In genomic region chr7:100227158-100227875, GRCm38 (mm10) we compare ENCODE assay signal across 8 mouse cellular contexts. TPM values are rescaled to one million over a fixed set of nuclear protein-coding genes. Genes with fewer than 3 reads are reported as not detected.
DNase-seq lines count a peak whose midpoint lies in the region; ATAC-seq and TF ChIP-seq lines count a peak whose summit lies in the region.

Gene Pgm2l1, plus strand, starts transcription at chr7:100227394.

- peak within 1 kb of the TSS; percentile 96 for H3K27ac ChIP-seq in gastrocnemius, adult 2 months
- H3K27ac ChIP-seq in hindbrain, postnatal 0 days: peak within 1 kb of the TSS; percentile 90
- peak within 1 kb of the TSS; percentile 97 for H3K27ac ChIP-seq in left cerebral cortex, adult 2 months

- peak within 1 kb of the TSS; percentile 87 for H3K9ac ChIP-seq in hindbrain, postnatal 0 days (replicated peaks; ENCODE audit: low read length)

- peak within 1 kb of the TSS; percentile 90 for H3K4me2 ChIP-seq in hindbrain, postnatal 0 days (ENCODE audit: low read depth, low read length)

- H3K9me3 ChIP-seq in hindbrain, postnatal 0 days (ENCODE audit: low read length): no peaks in the 10 kb centered on the region

- WGBS in hindbrain, postnatal 0 days: under 1% methylated on average over 46 of the region's 72 CpGs

- H3K27me3 ChIP-seq in hindbrain, postnatal 0 days (ENCODE audit: insufficient read depth, low read length): no peaks in the 10 kb centered on the region

- peak; percentile 99 for DNase-seq in ZHBTc4 (ENCODE audit: low read depth, low spot score)
- DNase-seq in gastrocnemius, adult 2 months: peak; percentile 98
- peak; percentile 97 for DNase-seq in hindbrain, postnatal 0 days (ENCODE audit: low spot score)
- peak; percentile 97 for DNase-seq in left cerebral cortex, adult 2 months (ENCODE audit: extremely low spot score in 1 of 2, low spot score in 2 of 2)
- peak; percentile 99 for DNase-seq in right cerebral cortex, adult 2 months (ENCODE audit: low spot score in 2 of 2)
- DNase-seq in urinary bladder, postnatal 14 days (ENCODE audit: low spot score): peak; percentile 98

- H3K36me3 ChIP-seq in hindbrain, postnatal 0 days (ENCODE audit: insufficient read depth, low read length): no peaks in the 10 kb centered on the region

- intact Hi-C loops in gastrocnemius, adult 2 months (cut with DNase I): loop anchor here (5.0 kb wide), 1 partner anchor 105 kb away; the partner anchor contains the start of gene Pold3
- intact Hi-C loops in left cerebral cortex, adult 2 months (cut with DNase I): loop anchor here (2.0 to 5.0 kb wide), 3 partner anchors 107 to 380 kb away; partner anchors contain the start of genes Mrpl48, Pold3, Rab6a and Rnf169

- ATAC-seq in common myeloid progenitor, adult 5-6 weeks (replicated peaks; ENCODE audit: low read depth, poor library complexity, severe bottlenecking): peak; percentile 96
- peak; percentile 97 for ATAC-seq in hindbrain, postnatal 0 days
- peak; percentile 95 for ATAC-seq in megakaryocyte, adult 5-6 weeks (ENCODE audit: poor library complexity, severe bottlenecking)

- peak within 1 kb of the TSS; percentile 90 for H3K4me3 ChIP-seq in gastrocnemius, adult 2 months
- peak within 1 kb of the TSS; percentile 88 for H3K4me3 ChIP-seq in hindbrain, postnatal 0 days (ENCODE audit: low read length)
- peak within 1 kb of the TSS; percentile 64 for H3K4me3 ChIP-seq in left cerebral cortex, adult 2 months

- no peak for TF ChIP-seq CTCF in gastrocnemius, adult 2 months (IDR thresholded peaks at IDR 0.05)
- no peak for TF ChIP-seq CTCF in hindbrain, postnatal 0 days (IDR thresholded peaks at IDR 0.05; ENCODE audit: low read depth)
- TF ChIP-seq CTCF in left cerebral cortex, adult 2 months (IDR thresholded peaks at IDR 0.05): no peak

- no peaks in the 10 kb centered on the region for H3K4me1 ChIP-seq in hindbrain, postnatal 0 days (ENCODE audit: insufficient read depth, low read length)

RNA-seq across cellular contexts. Expression of gene Pgm2l1, which starts in this region (rescaled TPM):
- total RNA-seq in common myeloid progenitor, adult 5-6 weeks (2017): 14.5 and 20.1 TPM in 2 replicates
- total RNA-seq in gastrocnemius, adult 2 months (2021): 10 to 100 TPM; 16.0 to 19.3 TPM
- 123 and 127 TPM in 2 replicates for total RNA-seq in hindbrain, postnatal 0 days (2014; rRNA removed)
- 34.4 and 34.8 TPM in 2 replicates for polyA plus RNA-seq in hindbrain, postnatal 0 days (2015; fragmentation: Nextera tagmentation; extraction: Ambion mirVana)
- total RNA-seq in left cerebral cortex, adult 2 months (2021): 100 to 1,000 TPM; 278 to 282 TPM
- total RNA-seq in megakaryocyte, adult 5-6 weeks (2015): 9.8 and 11.9 TPM in 2 replicates
- total RNA-seq in megakaryocyte, adult 5-6 weeks (2017): 7.7 and 9.6 TPM in 2 replicates

Comparison
In these comparisons a context has a peak if more than half of its experiments do, and no peak if none do; other contexts are left out.
1. Peak in every context shown above with its lines: DNase-seq, ATAC-seq, H3K4me3 ChIP-seq and H3K27ac ChIP-seq.